Mouse (Mus musculus): ENCODE measurements at regions not wholly inside any gene's neighbourhood (a gene's known extent, or its start where the extent isn't known, plus 50 kb on each side); places are given as distances from the start of the nearest gene placed in this dataset.

GRCm38 (mm10) chr13:36807961-36808360 is 73.0 kb upstream of the Nrn1 start:
- no peak overlapping the region for H3K4me2 ChIP-seq (replicated peaks; ENCODE audit: low read depth, low read length, severe bottlenecking)
- no peak for TF ChIP-seq POLR2A (IDR thresholded peaks at IDR 0.05; ENCODE audit: borderline replicate concordance, extremely low read depth, insufficient read depth, insufficient read length)
- no peak overlapping the region for H3K4me3 ChIP-seq (replicated peaks; ENCODE audit: low read length)
- ATAC-seq (ENCODE audit: low FRiP score, low read depth) (no peak), DNase-seq (ENCODE audit: low spot score) (no peak)
- H3K36me3 ChIP-seq (ENCODE audit: control insufficient read depth, insufficient read depth, low read length): no peaks in the 10 kb centered on the region
- 85% methylated on average over 2 of the region's 2 CpGs for WGBS
- H3K9me3 ChIP-seq (ENCODE audit: control insufficient read depth, low read length): no peaks in the 10 kb centered on the region
- no peak overlapping the region for H3K9ac ChIP-seq (ENCODE audit: low read depth, low read length, severe bottlenecking)
- H3K4me1 ChIP-seq (ENCODE audit: control insufficient read depth, insufficient read depth, low read length): no peaks in the 10 kb centered on the region
- H3K27ac ChIP-seq (replicated peaks; ENCODE audit: low read depth, low read length): no peak overlapping the region
- H3K27me3 ChIP-seq (ENCODE audit: control insufficient read depth, insufficient read depth, low read length): no peaks in the 10 kb centered on the region

DNA sequence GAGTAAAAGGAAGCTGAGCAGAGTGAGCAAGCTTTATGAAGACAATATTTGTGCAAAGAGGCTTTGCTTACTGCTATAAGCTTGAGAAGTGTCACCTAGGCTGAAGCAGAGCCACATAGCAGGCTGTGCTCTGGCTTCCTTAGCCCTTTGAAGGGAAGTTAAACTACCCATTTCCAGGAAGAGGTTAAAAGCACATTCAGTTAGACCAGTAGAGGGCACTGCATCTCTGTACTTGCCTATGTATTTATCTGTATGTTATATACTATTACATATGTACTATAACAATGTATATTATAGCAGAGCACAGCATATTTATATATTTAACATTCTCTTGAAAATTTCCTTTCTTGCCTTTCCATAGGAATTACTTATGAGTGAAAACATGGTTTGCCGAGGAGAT is 54.4 kb upstream of the Nrn1 start:
- no peak overlapping the region for H3K27ac ChIP-seq (replicated peaks; ENCODE audit: low read depth, low read length)
- 80% methylated on average over 1 of the region's 1 CpGs for WGBS
- no peaks in the 10 kb centered on the region for H3K36me3 ChIP-seq (ENCODE audit: control insufficient read depth, insufficient read depth, low read length)
- no peaks in the 10 kb centered on the region for H3K27me3 ChIP-seq (ENCODE audit: control insufficient read depth, insufficient read depth, low read length)
- no peak overlapping the region for H3K4me2 ChIP-seq (replicated peaks; ENCODE audit: low read depth, low read length, severe bottlenecking)
- H3K9ac ChIP-seq (ENCODE audit: low read depth, low read length, severe bottlenecking): no peak overlapping the region
- DNase-seq (ENCODE audit: low spot score): peak; percentile 83
- no peak for TF ChIP-seq POLR2A (IDR thresholded peaks at IDR 0.05; ENCODE audit: borderline replicate concordance, extremely low read depth, insufficient read depth, insufficient read length)
- no peak for ATAC-seq (ENCODE audit: low FRiP score, low read depth)
- no peaks in the 10 kb centered on the region for H3K4me1 ChIP-seq (ENCODE audit: control insufficient read depth, insufficient read depth, low read length)
- no peaks in the 10 kb centered on the region for H3K9me3 ChIP-seq (ENCODE audit: control insufficient read depth, low read length)
- H3K4me3 ChIP-seq (replicated peaks; ENCODE audit: low read length): no peak overlapping the region

Measured in limb, embryonic 14.5 days (tissue).